Mouse (Mus musculus): Measurements from ENCODE around the gene Crybb3.

GRCm38 (mm10) chr5:113081439-113081838 lies at the start of gene Crybb3:
- TF ChIP-seq CTCF (IDR thresholded peaks at IDR 0.05; ENCODE audit: low read depth) = no peak
- no peak for TF ChIP-seq EP300 (IDR thresholded peaks at IDR 0.05; ENCODE audit: low read depth)

Measured in liver, postnatal 0 days (tissue).